Mouse (Mus musculus) lung, embryonic 14.5 days (tissue): ENCODE data around the gene Sdccag8. TPM values are rescaled to one million over a fixed set of nuclear protein-coding genes. Genes with fewer than 3 reads are reported as not detected.
A peak's percentile ranks its signal among the peaks of the same experiment; 100 is the strongest.

ENCODE experiments used
- ATAC-seq: fragments of 200-750 bp; cut with Nextera tagmentation; 2 replicates; pipeline ENCODE4 v1.8.0; 2017; ENCODE audit warnings: mild to moderate bottlenecking, moderate TSS enrichment, moderate library complexity; ENCODE audit not compliant: insufficient read depth
- DNase-seq: peaks from one replicate; pipeline ENCODE4 v3.0.0-alpha.2; 2015
- H3K27ac ChIP-seq: fragments of 300-500 bp; sonication (generic); 2 replicates; pipeline ENCODE4 v1.5.1; 2014; ENCODE audit warnings: low read depth, mild to moderate bottlenecking, moderate library complexity
- H3K27me3 ChIP-seq: fragments of 300-500 bp; sonication (generic); 2 replicates; pipeline ENCODE4 v1.6.1; 2014; ENCODE audit warnings: low read length, control low read depth; ENCODE audit not compliant: insufficient read depth
- H3K36me3 ChIP-seq: fragments of 300-500 bp; sonication (generic); 2 replicates; pipeline ENCODE4 v1.6.1; 2014; ENCODE audit warnings: control low read depth; ENCODE audit not compliant: insufficient read depth
- H3K4me1 ChIP-seq: fragments of 300-500 bp; sonication (generic); 2 replicates; pipeline ENCODE4 v1.6.1; 2014; ENCODE audit warnings: antibody characterized with exemption, control low read depth; ENCODE audit not compliant: insufficient read depth
- H3K4me2 ChIP-seq: fragments of 300-500 bp; sonication (generic); 2 replicates; pipeline ENCODE4 v1.6.1; 2014; ENCODE audit warnings: mild to moderate bottlenecking
- H3K4me3 ChIP-seq: fragments of 300-500 bp; sonication (generic); 2 replicates; pipeline ENCODE4 v1.5.1; 2014; ENCODE audit warnings: low read depth, low read length
- H3K9ac ChIP-seq: fragments of 300-500 bp; sonication (generic); 2 replicates; pipeline ENCODE4 v1.6.1; 2014
- H3K9me3 ChIP-seq: fragments of 300-500 bp; sonication (generic); 2 replicates; pipeline ENCODE4 v1.6.1; 2016; ENCODE audit warnings: low read depth, low read length, control low read depth
- CTCF ChIP-seq: IDR thresholded peaks from 2 replicates; pipeline ENCODE4 v1.5.1; 2016; ENCODE audit warnings: antibody characterized with exemption, low read depth
- WGBS: fragments of 180-500 bp; shearing (Covaris S2); extraction: QIAGEN DNeasy Blood & Tissue Kit; methylation state at CpG from one replicate; pipeline ENCODE4 v1.1.7; 2014; 5-methylcytosine and 5-hydroxymethylcytosine counted together
- polyA plus RNA-seq: library from polyadenylated mRNA; unstranded; fragments of >200 nt; fragmentation: Nextera tagmentation; extraction: Ambion mirVana; gene quantifications from 2 replicates; pipeline ENCODE4 v1.2.1, GENCODE M21; 2014

The Sdccag8 gene
- 14.4 and 17.0 TPM in 2 replicates for polyA plus RNA-seq

DNA sequence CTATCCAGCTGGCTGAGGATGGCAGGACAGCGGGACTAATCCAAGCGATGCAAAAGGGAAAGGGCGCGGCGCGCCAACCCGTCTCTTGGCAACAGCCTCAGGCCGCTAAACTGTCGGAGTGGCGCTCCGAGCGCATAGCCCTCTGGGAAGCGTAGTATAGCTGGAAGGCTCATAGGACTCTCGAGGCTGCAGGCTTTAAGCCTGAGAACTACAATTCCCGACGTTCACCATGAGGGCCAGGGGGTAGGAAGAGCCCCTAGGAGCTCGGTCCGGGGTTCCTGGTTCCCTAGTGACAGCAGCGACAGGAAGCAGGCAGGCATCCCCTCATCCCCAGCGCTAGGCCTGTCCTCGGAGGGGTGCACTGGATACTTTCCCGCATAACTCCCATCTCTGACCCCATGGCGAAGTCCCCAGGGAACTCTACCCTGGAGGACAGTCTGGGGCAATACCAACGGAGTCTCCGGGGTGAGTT is at the start of gene Sdccag8:
Gene Sdccag8 (plus strand): TSS at position 70 of the 472 bp plus-strand sequence.
- no peak for TF ChIP-seq CTCF
- Histone ChIP-seq H3K4me3 (peak within 1 kb of the TSS; percentile 79), H3K27ac (peak within 1 kb of the TSS; percentile 96), H3K9ac (peak within 1 kb of the TSS; percentile 91), H3K36me3 (no peaks in the 10 kb centered on the region), H3K9me3 (no peaks in the 10 kb centered on the region), H3K4me2 (peak within 1 kb of the TSS; percentile 76), H3K27me3 (no peaks in the 10 kb centered on the region), H3K4me1 (peaks cover 4% of the 10 kb centered on the region; the same call in 1 of the 2 replicates)
- under 1% methylated on average over 25 of the region's 25 CpGs for WGBS
- DNase-seq = peak; percentile 98
- ATAC-seq = peak; percentile 97

DNA sequence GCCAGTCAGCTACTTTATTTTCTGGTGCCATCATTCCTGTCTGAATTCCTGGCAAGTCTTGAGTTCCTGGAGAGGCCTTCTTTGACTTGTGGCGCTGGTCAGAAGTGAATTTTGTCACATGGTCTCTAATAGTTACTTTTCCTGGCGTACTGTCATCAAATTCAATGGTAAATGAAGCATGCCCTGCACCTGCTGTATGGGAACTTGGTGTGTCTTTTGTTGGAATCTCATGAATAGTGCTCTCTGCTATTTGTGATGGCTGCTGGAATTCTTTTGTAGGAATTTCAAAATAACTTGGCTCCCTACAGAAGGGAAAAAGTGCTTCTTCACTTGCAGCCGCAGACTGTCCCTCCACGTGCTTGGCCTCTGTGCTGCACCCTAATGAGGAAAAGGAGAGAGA is 39.9 kb upstream of the Sdccag8 start:
- Histone ChIP-seq H3K9ac (no peak overlapping the region), H3K27me3 (no peaks in the 10 kb centered on the region), H3K27ac (no peak overlapping the region), H3K9me3 (no peaks in the 10 kb centered on the region), H3K4me3 (no peak overlapping the region), H3K36me3 (peaks cover 38% of the 10 kb centered on the region), H3K4me2 (no peak overlapping the region), H3K4me1 (no peaks in the 10 kb centered on the region)
- WGBS = 86% methylated on average over 4 of the region's 4 CpGs
- no peak for DNase-seq
- no peak for ATAC-seq
- no peak for TF ChIP-seq CTCF

DNA sequence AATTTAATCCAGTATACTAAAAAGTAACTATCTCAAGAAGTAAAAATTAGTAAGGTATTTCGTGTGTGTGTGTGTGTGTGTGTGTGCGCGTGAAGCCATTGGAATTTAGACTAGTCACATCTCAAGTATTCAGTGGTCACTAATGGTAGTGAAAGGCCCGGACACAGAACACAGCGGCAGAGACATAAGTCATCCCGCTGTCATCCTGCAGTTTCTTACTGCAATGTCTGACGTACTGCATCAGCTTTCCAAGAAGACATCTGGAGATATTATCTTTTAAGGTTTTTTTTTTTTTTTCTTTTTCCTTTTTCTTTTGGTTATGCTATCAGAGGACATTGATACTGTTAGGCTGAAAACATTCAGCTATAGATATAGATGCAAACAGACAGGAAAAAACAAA is 25.1 kb upstream of the Sdccag8 start:
- H3K4me1 ChIP-seq = no peaks in the 10 kb centered on the region
- ATAC-seq (no peak), DNase-seq (no peak)
- no peak overlapping the region for H3K4me2 ChIP-seq
- no peaks in the 10 kb centered on the region for H3K27me3 ChIP-seq
- no peaks in the 10 kb centered on the region for H3K9me3 ChIP-seq
- H3K27ac ChIP-seq = no peak overlapping the region
- H3K9ac ChIP-seq = no peak overlapping the region
- 82% methylated on average over 7 of the region's 7 CpGs for WGBS
- H3K4me3 ChIP-seq = no peak overlapping the region
- peaks cover 36% of the 10 kb centered on the region; the same call in 1 of the 2 replicates for H3K36me3 ChIP-seq
- no peak for TF ChIP-seq CTCF

DNA sequence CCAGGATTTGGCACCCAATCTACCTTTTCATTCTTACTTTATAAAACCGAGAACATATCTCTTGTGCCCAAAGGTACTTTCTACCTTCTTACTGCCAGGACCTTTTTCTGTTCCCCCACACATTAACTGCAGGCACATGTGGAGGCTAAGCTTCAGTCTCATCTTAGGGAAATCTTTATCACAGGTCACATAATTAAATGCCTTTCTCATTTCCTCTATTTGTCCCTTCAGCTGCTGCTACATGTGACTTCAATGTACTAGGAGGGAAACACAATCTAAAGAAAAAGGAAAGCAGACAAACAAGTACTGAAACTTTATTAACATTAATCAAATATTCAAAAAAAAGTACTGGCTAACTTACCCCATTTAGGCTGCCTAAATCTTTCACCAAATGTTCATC is 22.3 kb upstream of the Sdccag8 start:
- TF ChIP-seq CTCF = no peak
- no peak overlapping the region for H3K27ac ChIP-seq
- peaks cover 28% of the 10 kb centered on the region; the same call in 1 of the 2 replicates for H3K36me3 ChIP-seq
- H3K9ac ChIP-seq = no peak overlapping the region
- no peaks in the 10 kb centered on the region for H3K9me3 ChIP-seq
- DNase-seq (no peak), ATAC-seq (no peak)
- no peaks in the 10 kb centered on the region for H3K27me3 ChIP-seq
- no peaks in the 10 kb centered on the region for H3K4me1 ChIP-seq
- H3K4me3 ChIP-seq = no peak overlapping the region
- H3K4me2 ChIP-seq = no peak overlapping the region
- WGBS = 88% methylated on average over 1 of the region's 1 CpGs

DNA sequence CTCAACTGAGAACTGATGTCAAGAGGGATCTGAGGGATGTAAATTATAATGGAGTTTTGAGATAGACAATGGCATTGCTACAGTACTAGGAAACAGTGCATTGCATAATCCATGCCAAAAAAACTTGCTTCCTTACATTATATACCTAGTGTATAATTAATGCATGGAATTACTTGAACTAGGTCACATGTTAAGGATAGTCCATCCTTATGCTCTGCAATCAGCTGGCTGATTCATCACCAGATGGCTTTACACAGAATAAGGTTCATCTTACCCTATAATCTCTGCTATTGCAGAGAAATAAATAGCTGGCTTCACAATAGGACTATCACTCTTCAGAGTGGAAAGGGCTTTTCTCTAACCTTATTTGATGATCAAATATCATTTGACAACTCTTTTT is 15.8 kb upstream of the Sdccag8 start:
- peaks cover 4% of the 10 kb centered on the region; the same call in 1 of the 2 replicates for H3K4me1 ChIP-seq
- no peak overlapping the region for H3K9ac ChIP-seq
- no peak overlapping the region for H3K4me3 ChIP-seq
- no peak overlapping the region for H3K27ac ChIP-seq
- no peaks in the 10 kb centered on the region for H3K9me3 ChIP-seq
- H3K27me3 ChIP-seq = no peaks in the 10 kb centered on the region
- no peaks in the 10 kb centered on the region for H3K36me3 ChIP-seq
- no peak for DNase-seq
- TF ChIP-seq CTCF = no peak
- H3K4me2 ChIP-seq = no peak overlapping the region
- no peak for ATAC-seq

DNA sequence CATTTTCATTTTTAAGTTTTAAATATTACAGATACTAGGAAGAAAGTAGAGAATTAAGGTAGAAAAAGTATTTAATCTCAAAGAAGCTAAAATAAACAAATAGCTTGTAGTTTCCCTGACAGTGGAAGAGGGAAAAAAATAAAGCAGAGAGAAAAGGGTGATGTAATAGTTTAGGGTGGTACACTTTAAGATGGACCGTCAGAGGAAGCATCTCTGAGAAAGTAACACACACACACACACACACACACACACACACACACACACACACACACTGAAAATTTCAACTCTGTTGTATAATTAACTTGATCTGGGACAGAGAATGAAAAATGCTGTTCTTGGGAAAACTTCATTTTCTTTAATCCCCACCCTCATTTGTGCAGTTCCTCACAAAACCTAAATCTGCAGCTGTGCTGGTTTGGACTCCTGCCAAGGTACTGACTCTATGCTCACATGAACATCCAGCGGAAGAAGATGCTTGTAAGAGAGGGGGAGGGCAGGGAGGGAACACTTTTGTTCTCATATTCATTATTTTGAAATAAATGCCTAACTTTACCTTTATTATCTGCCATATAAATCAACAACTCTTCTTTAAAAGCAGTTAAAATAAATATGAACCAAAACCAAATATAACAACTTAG is 13.6 kb upstream of the Sdccag8 start:
- no peak for TF ChIP-seq CTCF
- no peaks in the 10 kb centered on the region for H3K36me3 ChIP-seq
- H3K4me2 ChIP-seq = no peak overlapping the region
- H3K4me1 ChIP-seq = peaks cover 4% of the 10 kb centered on the region; the same call in 1 of the 2 replicates
- H3K9me3 ChIP-seq = no peaks in the 10 kb centered on the region
- peak; percentile 91 for ATAC-seq
- 6% methylated on average over 2 of the region's 2 CpGs for WGBS
- H3K9ac ChIP-seq = no peak overlapping the region
- no peak overlapping the region for H3K27ac ChIP-seq
- DNase-seq = peak; percentile 96
- no peak overlapping the region for H3K4me3 ChIP-seq
- no peaks in the 10 kb centered on the region for H3K27me3 ChIP-seq

DNA sequence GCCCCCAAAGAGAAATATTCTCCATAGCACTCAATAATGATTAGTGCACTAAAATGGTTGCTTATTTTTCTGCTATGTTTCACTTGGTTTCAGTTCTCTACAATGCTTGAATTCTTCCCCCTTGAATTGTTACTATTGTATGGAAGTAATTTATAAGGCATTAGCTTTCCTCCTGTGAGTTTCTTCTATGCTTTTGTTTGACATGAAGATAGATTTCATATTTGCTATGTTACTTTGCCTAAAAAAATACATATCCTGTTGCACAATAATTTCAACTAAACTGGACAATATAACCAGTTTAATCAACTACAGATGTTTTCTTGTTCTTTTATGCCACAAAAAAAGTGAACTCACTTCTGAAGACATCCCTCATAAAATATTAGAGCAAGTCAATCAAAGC is 4.3 kb upstream of the Sdccag8 start:
- no peak overlapping the region for H3K4me2 ChIP-seq
- no peak for DNase-seq
- H3K4me1 ChIP-seq = peaks cover 4% of the 10 kb centered on the region; the same call in 1 of the 2 replicates
- H3K4me3 ChIP-seq = no peak overlapping the region
- H3K27ac ChIP-seq = no peak overlapping the region
- H3K9ac ChIP-seq = no peak overlapping the region
- no peaks in the 10 kb centered on the region for H3K36me3 ChIP-seq
- ATAC-seq = no peak
- no peaks in the 10 kb centered on the region for H3K27me3 ChIP-seq
- no peak for TF ChIP-seq CTCF
- H3K9me3 ChIP-seq = no peaks in the 10 kb centered on the region
